Mouse (Mus musculus): ENCODE results near the gene Tmco5b.

GRCm38 (mm10) chr2:113335561-113336294 lies 50.2 kb downstream of the Tmco5b start:
- no peak for TF ChIP-seq EP300 (IDR thresholded peaks at IDR 0.05; ENCODE audit: low read depth)
- no peak for TF ChIP-seq CTCF (IDR thresholded peaks at IDR 0.05; ENCODE audit: low read depth)

All from liver, embryonic 14.5 days (tissue).